Mouse (Mus musculus): ENCODE measurements around the gene Pikfyve.
A peak's percentile ranks its signal among the peaks of the same experiment; 100 is the strongest.

The Pikfyve gene

DNA sequence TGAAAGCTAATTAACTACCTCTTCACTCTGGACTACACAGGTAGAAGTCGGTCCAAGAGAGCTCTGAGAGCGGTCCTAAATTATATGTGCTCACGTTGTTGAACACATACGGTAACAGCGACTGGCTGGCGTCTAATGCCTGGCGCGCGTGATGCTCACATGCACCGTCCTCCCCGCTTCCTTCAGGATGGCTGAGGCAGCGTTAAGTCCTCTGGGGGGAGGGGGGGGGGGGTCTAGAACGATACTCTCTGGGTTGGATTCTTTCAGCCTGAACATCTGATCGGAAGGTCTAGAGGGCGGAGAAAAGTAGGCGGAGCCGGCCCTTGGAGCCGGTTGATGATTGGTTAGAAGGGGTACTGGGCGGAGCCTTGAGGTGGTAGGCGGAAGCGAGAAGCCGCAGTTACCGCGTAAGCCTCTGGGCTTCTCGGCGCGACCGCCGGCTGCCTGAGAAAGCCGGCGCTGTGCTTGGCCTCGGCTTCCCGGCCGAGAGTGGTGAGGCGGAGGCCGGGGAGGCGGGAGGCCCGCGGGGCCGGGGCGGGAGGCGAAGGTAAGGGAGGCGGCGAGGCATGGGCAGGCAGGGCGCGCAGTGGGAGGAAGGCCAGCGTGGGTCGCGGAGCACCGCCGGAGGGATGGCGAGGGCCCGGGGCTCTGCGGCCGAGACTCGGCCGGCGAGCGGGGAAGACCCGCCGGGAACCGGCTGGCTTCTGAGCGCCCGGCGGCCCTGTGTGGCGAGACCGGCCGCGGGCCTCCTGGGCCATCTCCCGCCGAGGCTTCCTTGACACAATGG lies at the start of gene Pikfyve, which contains the start of gene Idh1:
TSS of gene Pikfyve (plus strand) at position 397 of the 787 bp plus-strand sequence.
TSS of gene Idh1 (minus strand) at position 214 of the 787 bp plus-strand sequence.
- DNase-seq (ENCODE audit: low read depth): peak; percentile 98

DNA sequence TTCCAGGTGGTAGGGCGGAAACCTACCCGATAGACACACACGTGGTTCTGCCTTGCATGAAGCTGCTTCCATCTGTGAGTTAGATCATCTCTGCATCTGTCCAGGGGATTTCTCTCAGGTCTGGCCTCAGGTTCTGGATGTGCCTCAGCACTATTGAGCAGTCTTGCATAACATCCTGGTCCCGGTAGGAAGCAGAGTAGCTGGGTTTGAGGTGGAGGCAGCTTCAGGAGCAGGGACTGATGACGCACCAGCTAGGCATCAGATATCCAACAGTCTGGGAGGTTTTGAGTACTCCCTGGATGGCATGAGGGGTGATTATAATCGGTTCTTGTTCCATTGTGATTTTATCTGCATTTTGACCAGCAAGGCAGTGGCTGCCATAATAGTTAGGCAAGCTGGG lies 48.9 kb upstream of the Pikfyve start:
- DNase-seq (ENCODE audit: low read depth): no peak

DNA sequence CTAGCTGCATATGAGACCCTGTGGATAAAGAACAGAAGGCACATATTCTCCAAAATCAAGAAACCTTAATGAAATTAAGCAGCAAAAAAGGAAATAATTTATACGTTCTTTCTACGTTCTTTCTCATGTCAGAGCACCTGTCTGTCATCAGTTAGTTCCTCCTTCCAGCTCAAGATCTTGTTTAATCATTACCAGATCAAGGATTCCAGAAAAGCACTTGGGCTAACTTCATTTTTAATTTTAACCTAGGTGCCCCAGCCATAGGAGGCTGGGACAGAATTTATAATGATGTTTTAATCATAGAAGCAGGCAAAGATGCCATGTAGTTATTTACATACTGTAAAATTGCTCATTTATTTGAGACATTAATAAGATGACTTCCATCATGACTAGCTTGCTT lies 41.7 kb upstream of the Pikfyve start:
- no peak for DNase-seq (ENCODE audit: low read depth)

DNA sequence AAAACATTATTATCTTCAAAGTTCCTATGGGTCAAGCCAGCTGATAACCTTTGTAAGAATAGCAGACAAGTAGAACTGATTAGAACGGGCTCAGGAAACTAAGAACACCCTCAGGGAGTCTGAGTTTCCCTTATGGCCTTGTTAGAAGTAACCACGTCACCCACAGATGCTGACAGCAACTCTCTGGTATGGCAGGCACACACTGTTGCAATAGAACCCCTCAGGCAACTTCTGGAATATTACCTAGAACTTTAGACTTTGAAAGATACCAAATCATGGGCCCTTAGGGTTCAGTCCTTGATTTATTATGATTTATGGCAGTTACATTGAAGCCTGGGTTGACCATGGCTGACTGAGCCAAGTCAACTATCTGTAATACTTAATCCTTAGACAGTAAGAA lies 39.9 kb upstream of the Pikfyve start:
- no peak for DNase-seq (ENCODE audit: low read depth)

DNA sequence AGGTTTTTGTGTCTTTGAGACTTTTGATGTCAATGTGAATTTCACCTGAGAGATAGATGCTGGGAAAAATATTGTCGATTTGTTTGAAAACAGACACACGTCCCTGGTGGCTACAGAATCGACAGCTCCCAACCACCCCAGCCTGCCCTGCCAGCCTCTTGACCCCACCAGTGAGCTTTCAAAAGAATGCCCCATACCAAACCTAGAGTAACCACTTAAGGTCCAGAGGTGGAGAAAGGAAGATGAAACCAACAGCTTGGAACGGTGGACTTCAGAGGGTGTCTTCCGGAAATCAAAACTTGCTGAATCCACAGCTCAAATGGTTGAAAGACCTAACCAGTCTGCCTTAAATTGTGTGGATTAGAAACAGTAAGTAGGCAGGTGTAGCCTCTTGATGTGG lies 39.2 kb upstream of the Pikfyve start:
- DNase-seq (ENCODE audit: low read depth): no peak

DNA sequence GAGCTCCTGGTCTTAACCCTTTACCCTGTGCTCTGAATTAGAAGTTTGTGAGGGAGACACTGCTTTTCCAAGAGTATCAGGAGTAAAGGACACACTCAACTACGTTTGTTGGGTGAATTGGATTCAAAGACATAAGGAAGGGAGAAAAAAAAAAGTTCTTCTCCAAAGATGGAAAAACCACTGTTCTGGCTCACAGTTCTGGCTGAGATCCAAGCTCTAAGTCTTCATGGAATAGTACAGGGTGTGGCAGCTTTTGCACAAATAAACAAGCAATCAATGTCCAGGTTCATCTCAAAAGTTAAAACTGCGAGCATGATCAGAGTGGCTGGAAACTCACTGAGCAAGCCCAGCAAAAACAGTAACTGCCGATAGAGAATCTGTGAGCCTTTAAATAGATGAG lies 38.5 kb upstream of the Pikfyve start:
- DNase-seq (ENCODE audit: low read depth): no peak

DNA sequence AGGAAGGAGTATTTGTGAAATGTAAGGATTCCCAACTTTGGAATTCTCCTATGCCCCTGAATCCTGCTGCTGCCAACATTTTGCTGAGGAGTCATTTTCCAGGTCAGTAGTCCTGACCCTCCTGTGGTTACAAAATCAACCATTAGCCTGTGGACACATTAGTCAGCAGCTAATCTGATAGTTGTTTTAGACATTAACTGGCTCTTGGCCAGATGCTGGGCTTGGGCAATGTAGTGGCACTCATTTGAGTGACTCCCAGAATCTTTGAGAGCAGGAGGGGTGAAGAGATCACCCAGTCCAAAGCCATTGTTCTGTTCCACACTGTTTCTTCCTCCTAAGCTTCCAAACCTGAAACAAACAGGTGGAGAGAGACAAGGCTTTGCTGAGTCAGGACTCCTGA lies 31.7 kb upstream of the Pikfyve start:
- peak; percentile 26 for DNase-seq (ENCODE audit: low read depth)

DNA sequence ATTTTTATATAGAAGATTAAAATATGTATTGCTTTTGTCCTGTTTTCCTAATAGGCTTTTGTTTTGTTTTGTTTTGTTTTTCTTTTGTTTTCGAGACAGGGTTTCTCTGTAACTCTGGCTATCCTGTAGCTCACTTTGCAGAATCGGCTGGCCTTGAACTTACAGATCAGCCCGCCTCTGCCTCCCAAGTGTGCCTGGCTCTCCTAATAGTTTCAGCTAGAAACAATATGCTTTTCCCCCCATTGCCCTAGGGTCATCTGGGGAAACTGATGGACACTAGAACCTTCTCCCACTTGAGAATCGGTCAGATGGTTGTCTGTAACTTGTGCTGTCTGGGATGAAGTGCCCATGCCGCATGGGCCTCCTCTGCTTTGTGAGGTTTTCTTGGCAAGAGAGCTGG lies 30.4 kb upstream of the Pikfyve start:
- DNase-seq (ENCODE audit: low read depth): no peak

DNA sequence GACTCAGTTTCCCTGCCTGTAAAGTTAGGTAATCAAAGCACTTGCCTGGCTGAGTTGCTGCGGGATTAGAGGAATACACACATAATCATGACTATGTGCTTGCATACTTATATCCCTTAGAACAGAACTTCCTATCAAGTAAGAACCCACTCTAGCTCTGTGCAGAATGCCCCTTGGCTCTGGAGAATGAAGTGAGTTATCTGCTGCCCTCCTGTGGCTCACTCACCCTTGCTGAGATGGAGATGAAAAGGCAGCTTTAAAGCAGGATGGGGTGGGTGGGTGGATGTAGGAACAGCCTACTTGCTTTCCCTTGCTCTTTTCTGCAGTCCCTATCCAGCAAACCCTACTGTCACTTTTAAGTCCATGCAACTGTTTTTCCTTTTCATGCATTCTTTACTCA lies 24.3 kb upstream of the Pikfyve start:
- no peak for DNase-seq (ENCODE audit: low read depth)

DNA sequence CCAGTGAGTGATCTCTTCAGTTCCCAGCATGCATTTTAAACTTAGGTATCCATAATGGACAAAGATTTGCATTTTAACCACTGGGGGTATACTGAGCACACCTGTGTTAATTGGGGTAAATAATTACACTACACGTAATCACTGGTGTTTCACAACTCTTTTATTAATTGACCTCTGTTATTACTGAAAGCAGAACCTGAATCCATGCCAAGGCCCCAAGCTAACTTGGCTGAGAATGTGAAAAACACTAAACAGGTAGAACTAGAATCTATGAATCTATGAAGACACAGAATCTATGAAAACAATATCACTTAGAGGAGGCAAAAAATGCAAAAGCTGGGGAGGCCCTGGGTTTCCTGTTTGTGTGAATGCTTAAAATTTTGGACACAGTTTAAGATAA lies 19.0 kb upstream of the Pikfyve start:
- DNase-seq (ENCODE audit: low read depth): no peak

DNA sequence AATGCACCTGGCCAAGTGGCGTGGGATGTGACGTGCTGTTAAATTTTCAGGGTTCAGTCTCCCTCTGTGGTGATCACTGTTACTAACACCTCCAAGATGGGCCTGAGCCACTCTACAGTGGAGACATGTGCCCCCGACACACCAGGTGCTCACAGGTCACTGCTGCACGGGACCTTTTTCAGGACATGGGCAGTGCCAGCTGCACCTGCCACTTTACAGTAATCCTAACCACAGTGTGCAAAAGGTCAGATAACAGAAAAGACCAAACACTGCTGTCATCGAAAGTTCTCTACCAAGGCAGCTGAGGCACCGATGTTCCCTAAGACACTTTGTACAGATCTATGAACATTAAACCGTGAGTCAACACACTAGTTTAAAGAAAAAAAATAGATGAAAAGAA lies 16.9 kb upstream of the Pikfyve start:
- no peak for DNase-seq (ENCODE audit: low read depth)

DNA sequence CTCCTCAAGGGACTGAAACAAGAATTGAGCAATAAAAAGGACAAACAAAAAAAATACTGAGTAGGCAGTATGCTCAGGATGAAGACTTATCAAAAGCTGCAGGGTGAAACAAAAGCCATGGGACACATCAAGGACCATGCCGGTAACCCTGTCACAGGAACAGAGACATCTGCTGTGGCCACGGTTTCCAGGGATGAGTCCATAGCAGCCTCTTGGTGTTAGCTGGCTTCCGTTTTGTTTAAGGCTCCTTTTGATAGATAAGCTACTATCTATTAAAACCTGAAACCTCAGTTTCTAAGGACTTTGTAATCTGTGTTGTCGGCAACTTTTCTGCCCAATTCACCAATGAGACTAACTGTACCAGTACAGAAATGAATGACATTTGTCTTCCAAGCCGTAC lies 16.5 kb upstream of the Pikfyve start:
- DNase-seq (ENCODE audit: low read depth): no peak

DNA sequence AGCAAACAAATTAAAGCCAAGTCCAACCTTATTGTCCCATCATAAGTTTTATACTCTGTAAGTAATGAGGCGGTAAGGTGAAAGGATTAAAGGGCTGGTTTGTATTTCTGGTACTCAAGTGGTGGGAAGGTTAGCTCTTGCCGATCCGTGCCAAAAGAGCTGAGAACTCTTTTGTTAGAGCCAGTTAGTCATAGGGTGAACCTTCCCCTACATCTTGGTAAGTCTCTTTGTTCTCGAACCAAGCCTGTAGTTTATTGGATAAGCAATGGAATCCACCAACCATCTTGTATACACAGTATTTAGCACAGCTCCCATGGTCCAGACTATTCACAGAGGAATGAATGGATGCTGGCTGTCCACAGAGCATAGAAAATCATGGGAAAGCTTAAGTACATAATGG lies 14.9 kb upstream of the Pikfyve start:
- DNase-seq (ENCODE audit: low read depth): no peak

DNA sequence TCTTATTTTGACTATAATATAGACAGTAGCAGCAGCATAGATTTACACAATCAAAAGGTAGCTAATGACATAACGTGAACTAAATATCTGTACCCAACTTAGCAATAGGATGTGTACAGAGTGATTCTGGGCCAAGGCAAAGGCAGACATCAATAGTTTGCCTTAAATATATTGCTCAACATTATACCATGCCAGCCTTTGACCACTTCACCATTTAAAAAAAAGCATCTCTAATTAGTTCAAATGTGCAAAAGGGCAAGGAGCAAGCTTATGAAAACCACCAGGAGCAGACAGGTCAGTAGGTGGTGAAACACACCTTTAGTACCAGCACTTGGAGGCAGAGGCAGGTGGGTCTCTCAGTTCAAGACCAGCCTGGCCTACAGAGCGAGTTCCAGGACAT lies 12.8 kb upstream of the Pikfyve start:
- no peak for DNase-seq (ENCODE audit: low read depth)

DNA sequence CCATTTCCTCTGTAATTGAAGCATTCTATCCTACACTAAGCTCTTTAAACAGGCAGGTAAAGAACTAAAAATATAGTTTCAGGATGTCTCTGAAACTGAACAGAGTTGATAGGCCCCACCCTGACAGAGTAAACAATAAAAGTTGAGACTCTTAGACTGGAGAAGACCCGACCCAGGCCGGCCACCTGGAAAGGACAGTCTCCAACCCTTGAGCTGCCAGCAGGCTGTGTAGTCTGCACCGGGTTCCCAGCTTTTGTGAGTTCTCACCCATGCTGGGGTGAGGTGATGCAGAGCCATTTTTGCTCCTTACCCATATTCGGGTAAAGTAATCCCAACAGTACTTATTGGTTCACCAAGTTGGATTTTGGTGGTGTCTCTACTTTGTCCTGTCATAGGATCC lies 10.3 kb upstream of the Pikfyve start:
- no peak for DNase-seq (ENCODE audit: low read depth)

DNA sequence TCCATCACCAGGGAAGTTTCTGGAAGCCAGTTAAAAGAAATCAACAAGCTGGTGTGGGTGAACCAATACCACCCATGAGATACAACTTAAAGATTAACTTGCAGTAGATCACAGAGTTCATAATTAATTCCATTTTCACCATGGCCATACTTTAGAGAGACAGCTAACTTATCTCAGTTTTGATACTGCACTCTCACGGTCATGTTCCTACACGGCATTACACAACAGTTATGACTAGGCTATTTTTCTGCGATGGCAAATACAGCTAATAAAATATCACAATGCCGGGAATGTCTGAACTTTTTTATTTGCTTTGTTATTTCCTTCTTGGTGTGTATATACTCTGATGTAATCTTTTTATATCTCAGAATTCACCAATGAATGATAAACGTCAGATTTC lies 9.6 kb upstream of the Pikfyve start:
- no peak for DNase-seq (ENCODE audit: low read depth)

DNA sequence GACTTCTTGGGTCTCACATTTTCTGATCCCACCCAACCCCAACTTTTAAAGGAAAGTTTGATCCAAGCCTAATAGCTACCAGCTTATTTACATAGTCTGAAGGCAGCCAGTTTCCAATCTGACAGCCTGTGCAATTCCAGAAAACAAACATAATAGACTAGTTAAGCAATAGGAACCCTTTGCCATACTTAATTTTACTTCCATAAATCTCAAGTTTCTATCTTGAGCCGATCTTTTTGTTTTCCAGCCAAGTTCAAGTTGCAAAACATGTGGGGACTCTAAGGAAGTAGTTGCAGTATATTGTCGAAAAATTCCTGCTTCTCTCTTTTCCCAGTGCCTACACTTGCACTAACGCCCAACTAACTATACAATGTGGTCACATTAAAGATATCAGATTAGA lies 9.0 kb upstream of the Pikfyve start:
- DNase-seq (ENCODE audit: low read depth): no peak

DNA sequence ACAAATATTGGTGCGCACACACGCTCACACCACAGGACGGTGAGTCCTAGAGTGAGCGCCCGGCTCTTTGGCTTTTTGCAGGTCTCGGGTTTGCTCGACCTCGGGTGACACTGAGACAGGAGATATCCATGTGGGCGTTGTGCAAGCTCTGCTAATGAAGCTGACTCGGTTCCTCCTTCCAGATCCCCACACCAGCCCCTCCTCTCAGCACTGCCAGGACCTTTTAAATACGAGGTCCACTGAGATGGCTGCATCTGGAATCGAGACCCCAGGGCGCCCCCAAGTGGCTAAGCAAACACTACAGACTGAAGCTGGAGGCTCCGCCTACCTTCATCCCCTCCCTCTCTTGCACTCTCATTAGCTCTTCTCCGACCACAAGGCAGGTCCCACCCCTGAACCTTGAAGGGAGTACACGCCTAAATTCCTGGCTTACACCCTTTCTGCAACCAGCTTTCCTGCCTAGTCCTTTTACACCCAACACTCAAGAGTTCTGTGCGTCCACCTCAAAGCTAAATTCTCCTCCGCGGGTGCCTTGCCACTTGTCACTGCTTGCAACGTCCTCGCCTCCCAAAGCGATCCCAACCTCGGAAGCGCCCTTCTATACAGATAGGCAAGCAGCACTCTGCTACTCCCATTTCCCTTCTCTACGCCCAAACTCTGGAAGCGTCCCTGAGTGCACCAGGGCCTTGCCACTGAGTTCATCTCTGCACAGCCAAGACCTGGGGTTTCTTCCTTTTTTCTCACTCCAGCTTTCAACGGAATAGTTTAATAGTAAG lies 8.2 kb upstream of the Pikfyve start:
- peak; percentile 94 for DNase-seq (ENCODE audit: low read depth)

DNA sequence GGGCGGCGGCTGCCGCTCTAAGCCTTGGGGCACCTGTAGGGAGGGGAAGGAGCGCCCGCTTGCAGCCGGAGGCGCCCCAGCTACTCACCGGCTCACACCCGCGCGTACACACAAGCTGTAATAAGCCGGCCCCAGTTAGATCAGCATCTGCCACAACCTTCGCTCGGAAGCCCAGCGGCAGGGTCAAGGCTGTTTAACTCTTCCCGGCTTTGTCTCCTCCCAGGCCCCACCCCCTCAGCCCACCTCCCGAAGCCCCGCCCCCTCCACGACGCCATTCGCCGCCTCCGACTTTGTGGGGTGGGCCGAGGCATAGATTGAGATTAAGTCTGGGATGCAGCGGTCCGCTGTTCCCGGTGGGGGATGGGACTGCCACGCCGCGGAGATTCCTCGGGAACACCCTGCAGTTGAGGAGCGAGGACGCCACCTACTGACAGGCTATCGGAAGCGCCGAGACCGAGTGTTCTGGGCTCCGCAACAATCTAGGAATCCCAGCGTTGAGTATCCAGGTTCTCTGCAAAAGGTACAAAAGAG lies 7.5 kb upstream of the Pikfyve start:
- DNase-seq (ENCODE audit: low read depth): peak; percentile 89

DNA sequence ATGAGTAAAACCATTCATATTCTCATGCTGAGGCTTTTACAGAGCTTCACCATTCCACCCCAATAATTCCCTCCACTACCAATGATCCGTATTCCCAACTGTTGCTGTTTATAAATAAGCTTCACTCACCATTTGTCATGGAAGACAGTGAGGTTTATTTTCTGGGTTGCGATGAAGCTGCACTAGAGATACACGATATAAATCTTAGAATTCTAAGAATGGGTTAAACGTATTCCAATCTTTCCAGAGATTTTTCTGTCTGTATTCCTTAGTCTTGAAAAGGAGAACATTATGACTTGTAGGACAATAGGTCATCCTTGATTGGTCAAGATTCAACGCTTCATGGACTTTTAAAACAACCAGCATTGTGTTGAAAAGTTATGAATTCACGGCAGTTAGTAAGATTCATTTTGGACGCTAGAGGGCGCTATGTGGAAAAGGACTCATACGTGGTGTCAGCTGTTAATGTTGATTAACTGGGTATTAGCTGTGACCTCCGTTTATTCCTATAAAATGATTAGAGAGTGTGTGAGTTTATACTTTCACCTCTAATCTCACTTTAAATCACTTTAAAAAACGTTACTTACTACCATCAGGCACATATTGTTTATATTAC lies 6.7 kb upstream of the Pikfyve start:
- peak; percentile 46 for DNase-seq (ENCODE audit: low read depth)

DNA sequence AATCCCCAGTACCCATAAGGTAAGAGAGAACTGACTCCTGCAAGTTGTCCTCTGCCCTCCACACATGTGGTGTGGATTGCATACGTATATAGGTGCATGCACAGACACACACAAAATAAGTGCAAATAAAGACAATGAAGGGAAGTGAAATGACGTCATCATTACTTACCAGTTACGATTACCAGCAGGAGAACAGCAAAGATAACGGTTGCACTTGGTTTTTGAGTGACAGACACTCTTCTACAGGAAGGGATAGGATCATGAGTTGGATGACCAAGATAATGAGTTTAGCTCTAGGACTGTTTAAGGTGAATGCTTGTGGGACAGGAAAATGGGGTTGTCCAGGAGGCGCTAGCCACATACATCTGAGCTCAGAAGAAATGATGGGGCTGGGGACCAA lies 5.0 kb upstream of the Pikfyve start:
- no peak for DNase-seq (ENCODE audit: low read depth)

DNA sequence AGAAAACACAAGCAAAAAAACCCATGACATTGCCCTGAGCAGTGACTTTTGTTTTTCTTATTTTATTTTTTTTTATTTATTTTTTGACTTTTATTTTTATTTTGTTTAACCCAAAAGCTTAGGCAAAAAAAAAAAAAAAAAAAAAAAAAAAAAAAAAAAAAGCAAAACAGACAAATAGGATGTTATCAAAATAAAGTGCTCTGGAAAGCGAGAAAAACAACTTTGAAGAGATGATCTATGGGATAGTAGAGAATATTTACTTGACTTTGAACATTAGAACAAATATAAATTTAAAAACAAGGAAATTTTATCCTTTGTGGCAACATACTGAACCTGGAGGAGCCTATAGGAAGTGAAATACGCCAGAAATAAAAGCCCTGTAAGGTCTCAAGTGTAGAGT lies 2.5 kb upstream of the Pikfyve start:
- DNase-seq (ENCODE audit: low read depth): no peak

DNA sequence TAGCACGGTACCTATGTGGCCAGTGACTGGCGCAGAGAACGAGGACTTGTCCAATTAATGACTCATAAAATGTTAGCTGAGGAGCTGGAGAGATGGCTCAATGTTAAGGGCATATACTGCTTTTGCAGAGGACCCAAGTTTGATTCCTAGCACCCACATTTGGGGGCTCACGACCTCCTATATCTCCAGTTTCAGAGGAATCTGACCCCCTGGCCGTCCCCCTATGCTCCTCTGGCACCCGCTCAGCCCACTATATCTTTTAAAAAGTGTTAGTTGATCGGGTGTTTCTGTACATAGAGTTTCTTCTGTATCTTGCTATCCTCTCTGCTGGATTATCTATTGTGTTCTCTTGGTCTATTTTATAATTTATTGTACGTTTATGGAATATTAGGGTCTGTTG lies 1.5 kb upstream of the Pikfyve start:
- no peak for DNase-seq (ENCODE audit: low read depth)
